Mouse (Mus musculus): ENCODE results near the gene Adamts17.
A peak's percentile ranks its signal among the peaks of the same experiment; 100 is the strongest.

The Adamts17 gene

GRCm38 (mm10) chr7:66929263-66929662 is 89.7 kb downstream of the Adamts17 start:
- peak; percentile 60 to 81 for DNase-seq (ENCODE audit: inconsistent age in 2 of 2, low spot score in 1 of 2)

DNA sequence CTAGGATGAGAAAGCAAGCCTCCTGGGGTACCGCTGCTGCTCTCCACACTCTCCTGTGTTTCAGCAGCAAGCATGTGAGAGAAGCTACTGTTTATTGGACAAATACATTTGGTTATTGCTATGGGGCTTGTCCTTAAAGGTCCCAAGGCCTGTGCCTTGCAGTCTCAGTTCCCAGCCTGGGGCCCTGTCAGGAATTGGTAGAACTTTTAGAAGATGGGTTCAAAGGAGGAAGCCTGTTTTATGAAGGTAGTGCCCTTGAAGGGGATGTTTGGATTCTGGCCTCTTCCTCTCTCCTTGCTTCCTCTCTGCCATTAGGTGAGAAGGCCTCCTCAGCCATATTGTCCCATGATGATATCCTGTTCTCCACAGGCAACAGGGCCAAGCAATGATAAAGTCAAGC is 91.8 kb downstream of the Adamts17 start:
- no peak for DNase-seq (ENCODE audit: inconsistent age in 2 of 2, low spot score in 1 of 2)

GRCm38 (mm10) chr7:66933251-66933650 is 93.7 kb downstream of the Adamts17 start:
- DNase-seq (ENCODE audit: inconsistent age in 2 of 2, low spot score in 1 of 2): peak; percentile 21 to 55

- DNase-seq (ENCODE audit: inconsistent age in 2 of 2, low spot score in 1 of 2): no peak
These were observed 94.5 kb downstream of the Adamts17 start for GRCm38 (mm10) chr7:66934062-66934461.

DNA sequence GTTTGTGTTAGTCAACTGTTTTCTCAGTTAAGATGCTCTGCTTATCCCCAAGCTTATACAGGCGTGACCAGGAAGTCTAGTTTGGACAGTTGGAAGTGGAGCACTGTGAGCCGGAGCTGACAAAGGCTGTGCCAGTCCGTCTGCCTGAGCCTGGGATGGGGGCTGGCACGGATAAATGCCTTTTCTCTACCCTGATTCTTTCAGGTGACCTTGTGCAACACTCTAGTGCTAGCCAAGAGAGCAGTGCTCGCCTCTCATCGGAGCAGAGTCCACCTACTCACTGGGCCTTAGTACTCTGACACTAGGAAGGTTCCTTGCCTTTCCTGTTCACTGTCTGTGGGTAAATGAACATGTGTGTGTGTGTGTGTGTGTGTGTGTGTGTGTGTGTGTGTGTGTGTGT is 95.5 kb downstream of the Adamts17 start:
- no peak for DNase-seq (ENCODE audit: inconsistent age in 2 of 2, low spot score in 1 of 2)

DNA sequence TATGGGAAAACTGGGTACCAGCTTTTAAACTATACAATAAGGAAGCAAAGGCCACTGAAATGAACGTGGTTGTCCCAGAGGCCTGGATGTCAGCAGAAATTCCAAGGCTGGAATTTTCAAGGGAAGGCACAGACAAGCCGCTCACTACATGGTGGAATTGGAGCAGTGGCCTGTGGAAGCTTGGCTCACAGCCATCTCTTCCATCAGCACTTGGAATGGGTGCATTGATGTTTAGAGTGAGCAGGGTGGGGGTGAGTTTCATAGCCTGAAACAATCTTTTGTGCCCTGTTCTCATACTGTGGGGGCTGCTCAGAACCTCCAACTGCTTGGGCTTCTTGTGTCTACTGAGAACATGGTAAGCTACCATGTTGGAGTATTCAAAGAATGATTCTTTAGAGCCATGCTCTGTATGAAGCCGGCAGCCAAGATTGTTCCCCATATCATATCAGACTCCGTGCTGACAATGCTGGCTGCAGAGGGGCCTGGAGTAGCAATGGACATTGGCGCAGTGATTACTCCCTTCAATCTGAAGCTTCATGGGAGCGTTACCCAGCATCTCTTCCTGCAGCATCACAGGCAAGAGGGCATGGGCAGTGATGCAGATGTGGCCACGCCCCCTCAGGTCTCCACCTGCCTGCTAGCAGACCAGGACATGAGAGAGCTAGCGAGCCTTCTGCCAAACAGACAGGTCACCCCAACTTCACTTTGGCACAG is 96.7 kb downstream of the Adamts17 start:
- DNase-seq (ENCODE audit: inconsistent age in 2 of 2, low spot score in 1 of 2): no peak

- no peak for DNase-seq (ENCODE audit: inconsistent age in 2 of 2, low spot score in 1 of 2)
These were observed 97.4 kb downstream of the Adamts17 start for GRCm38 (mm10) chr7:66936911-66937310.

GRCm38 (mm10) chr7:66938988-66939783 is 99.7 kb downstream of the Adamts17 start:
- DNase-seq (ENCODE audit: inconsistent age in 2 of 2, low spot score in 1 of 2): no peak

- DNase-seq (ENCODE audit: inconsistent age in 2 of 2, low spot score in 1 of 2): no peak
These were observed 101.2 kb downstream of the Adamts17 start for GRCm38 (mm10) chr7:66940761-66941160.

DNA sequence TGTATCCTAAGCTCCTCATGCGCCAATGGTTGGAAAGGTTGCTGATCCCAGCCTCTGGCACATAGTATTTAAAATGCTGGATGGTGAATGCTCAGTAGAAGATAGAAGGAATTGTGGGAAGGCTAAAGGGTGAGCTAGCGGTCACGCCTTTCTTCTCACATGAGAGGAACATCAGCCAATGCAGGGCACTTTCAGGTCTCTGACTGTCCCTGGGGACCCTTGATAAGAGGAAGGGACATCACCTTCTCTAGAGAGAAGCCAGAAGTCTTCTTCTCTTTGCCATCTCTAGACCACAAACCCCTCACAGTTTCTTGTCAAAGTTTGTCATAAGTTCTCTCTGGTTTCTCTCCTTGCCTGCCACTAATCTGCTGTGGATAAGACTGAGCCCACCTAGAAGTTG is 109.5 kb downstream of the Adamts17 start:
- no peak for DNase-seq (ENCODE audit: inconsistent age in 2 of 2, low spot score in 1 of 2)

DNA sequence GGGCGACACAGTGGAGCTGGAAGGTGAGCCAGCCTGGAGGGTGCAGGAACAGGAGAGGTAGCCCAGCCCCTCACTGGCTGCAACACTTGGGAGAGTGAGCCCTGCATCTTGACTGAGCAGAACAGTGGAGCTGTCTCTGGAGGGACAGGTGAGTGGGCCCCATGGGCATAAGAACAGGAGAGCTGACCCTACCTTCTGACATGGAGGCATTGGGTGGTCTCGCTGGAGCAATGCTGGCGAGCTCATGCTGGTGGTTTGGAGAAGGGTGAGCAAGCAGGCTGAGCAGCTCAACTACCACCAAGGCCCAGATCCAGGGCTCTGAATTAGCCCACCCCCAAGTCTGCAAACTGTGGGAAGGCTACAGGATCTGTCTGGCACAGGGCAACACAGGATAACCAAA is 113.4 kb downstream of the Adamts17 start:
- no peak for DNase-seq (ENCODE audit: inconsistent age in 2 of 2, low spot score in 1 of 2)

- DNase-seq (ENCODE audit: inconsistent age in 2 of 2, low spot score in 1 of 2): no peak
These were observed 114.5 kb downstream of the Adamts17 start for GRCm38 (mm10) chr7:66954073-66954472.

GRCm38 (mm10) chr7:66954723-66955122 is 115.2 kb downstream of the Adamts17 start:
- no peak for DNase-seq (ENCODE audit: inconsistent age in 2 of 2, low spot score in 1 of 2)

DNA sequence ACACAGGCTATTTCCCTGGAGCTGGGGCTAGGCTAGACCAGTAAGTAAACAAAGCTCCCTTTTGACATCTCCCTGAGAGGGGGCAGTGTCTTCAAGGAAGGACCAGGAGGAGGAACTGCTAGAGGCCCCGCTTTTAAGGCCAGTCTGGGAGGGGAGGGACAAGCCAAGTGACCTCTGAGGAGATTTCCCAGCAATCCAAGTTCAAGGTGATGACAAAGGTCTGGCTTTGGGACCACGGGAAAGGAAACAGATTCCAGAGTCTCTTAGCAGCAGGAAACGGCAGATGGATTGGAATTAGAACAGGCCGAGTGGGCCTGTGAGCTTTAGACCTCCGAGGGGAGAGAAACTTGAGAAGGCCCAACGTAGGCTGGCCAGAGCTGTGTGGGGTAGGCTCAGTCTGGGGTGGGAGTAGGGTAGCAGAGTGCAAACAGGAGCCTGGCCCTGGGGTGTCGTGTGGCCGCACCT is 116.0 kb downstream of the Adamts17 start:
- DNase-seq (ENCODE audit: inconsistent age in 2 of 2, low spot score in 1 of 2): peak in 1 of 2 experiments; percentile 60

DNA sequence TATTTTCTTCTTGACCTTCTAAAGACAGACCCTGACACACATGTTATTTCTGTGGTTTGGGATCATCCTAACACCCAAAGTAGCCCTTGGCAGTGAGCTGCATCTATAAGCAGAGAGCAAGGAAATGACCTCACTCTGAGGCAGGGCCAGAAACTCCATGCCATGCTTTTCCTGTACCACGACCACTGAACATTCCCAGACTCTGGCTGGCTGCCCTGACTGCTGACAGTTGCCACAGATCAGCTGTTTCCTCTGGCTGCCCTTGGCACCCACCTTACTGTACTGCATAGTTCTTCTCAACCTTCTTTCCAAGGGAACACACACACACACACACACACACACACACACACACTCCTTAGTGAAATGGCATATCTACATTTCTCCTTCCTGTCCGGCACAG is 116.4 kb downstream of the Adamts17 start:
- DNase-seq (ENCODE audit: inconsistent age in 2 of 2, low spot score in 1 of 2): peak in 1 of 2 experiments; percentile 60

DNA sequence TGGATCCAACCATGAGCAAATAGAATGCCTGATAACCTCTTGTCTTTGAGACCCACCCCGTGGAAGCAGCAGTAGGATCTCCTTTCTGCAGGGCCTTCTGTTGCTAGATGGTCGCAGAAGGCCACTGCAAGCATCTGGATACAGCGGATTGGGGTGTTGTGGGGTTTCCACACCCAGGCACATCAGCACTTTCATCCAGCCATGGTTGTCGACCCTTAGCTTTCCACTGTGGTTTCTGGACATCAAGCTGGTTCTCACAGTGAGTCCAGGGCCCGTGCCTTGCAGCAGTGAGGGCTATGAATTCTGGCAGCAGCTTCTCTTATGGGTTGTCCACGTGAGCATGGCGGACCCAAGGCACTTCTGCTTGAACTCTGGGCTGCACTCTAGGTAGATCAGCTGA is 118.2 kb downstream of the Adamts17 start:
- DNase-seq (ENCODE audit: inconsistent age in 2 of 2, low spot score in 1 of 2): peak in 1 of 2 experiments; percentile 3

DNA sequence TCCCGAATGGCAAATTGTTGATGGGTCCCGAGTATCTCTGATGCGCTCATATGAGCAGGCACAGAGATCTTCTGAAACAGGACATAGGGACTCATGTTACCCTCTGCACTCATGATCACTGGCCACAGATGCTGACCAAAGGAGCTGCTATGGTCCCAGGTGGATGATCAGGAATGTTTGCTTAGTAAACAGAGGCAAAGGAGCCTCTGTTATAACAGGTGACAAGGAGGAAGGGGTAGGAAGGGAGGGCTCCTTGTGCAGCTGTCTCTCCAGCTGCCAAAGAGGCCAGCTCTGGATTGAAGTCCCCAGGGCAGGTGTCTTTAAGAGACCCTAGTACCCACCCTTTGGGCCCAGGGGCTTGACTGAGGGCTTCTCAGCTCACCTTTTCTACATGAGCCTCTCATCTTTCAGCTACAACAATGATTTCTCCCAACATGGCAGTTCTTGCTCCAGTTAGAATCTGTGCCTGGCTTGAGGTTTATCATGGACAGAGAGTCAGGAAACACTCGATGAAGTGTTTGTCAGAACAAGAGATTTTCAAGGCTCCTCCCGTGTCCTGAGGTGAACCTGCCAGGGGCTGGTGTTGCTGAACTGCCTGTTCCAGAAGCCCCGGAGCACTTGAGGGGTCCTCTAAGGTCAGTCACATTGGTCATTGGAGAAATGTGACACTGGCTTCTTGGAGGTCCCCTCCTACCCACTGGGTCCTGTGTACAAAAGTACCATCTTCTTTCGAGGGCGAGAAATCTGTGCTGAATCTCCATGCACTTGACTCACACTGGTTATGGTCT is 120.9 kb downstream of the Adamts17 start:
- peak in 1 of 2 experiments; percentile 23 for DNase-seq (ENCODE audit: inconsistent age in 2 of 2, low spot score in 1 of 2)

DNA sequence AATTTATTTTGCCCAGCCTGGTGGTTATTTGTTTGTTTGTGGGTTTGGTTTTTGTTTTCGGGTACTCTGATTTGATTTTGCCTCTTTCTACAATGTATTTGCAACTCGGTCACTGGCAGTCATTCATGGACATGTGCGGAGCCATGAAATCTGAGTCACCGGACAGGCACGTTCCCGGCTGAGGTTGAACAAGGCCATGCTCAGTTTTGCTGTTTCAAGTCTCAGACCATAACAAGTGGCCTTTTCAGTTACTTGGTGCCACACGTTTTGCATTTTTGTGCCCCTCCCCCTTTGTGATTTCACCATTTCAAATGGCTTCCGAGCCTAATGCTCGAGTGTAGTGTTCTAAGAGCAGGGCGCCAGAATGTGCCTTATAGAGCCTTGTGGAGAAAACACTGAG is 123.2 kb downstream of the Adamts17 start:
- peak; percentile 83 to 91 for DNase-seq (ENCODE audit: inconsistent age in 2 of 2, low spot score in 1 of 2)

GRCm38 (mm10) chr7:66963541-66963940 is 124.0 kb downstream of the Adamts17 start:
- DNase-seq (ENCODE audit: inconsistent age in 2 of 2, low spot score in 1 of 2): peak; percentile 44 to 71

- DNase-seq (ENCODE audit: inconsistent age in 2 of 2, low spot score in 1 of 2): no peak
These were observed 127.1 kb downstream of the Adamts17 start for GRCm38 (mm10) chr7:66966541-66967205.

All from adrenal gland, adult (tissue).